Mouse (Mus musculus) heart, postnatal 0 days (tissue): ENCODE data around the gene Vac14. TPM values are rescaled to one million over a fixed set of nuclear protein-coding genes. Genes with fewer than 3 reads are reported as not detected.

Experiments used
- ATAC-seq: fragments of 200-750 bp; cut with Nextera tagmentation; 2 replicates; pipeline ENCODE4 v1.8.0; 2017; ENCODE audit warnings: low read depth, moderate number of reproducible peaks, moderate library complexity; ENCODE audit not compliant: insufficient read depth
- DNase-seq: peaks from one replicate; pipeline ENCODE4 v3.0.0-alpha.2; 2016; ENCODE audit warnings: low spot score
- H3K27ac ChIP-seq: fragments of 300-500 bp; sonication (generic); 2 replicates; pipeline ENCODE4 v1.5.1; 2014; ENCODE audit warnings: low read depth, mild to moderate bottlenecking
- H3K27me3 ChIP-seq: fragments of 300-500 bp; sonication (generic); 2 replicates; pipeline ENCODE4 v1.6.1; 2014; ENCODE audit warnings: low read length, mixed read lengths; ENCODE audit not compliant: control insufficient read depth, insufficient read depth
- H3K36me3 ChIP-seq: fragments of 300-500 bp; sonication (generic); replicated peaks from 2 replicates; pipeline ENCODE4 v1.6.1; 2014; ENCODE audit warnings: low read length, mixed read lengths; ENCODE audit not compliant: control insufficient read depth, insufficient read depth
- H3K4me1 ChIP-seq: fragments of 300-500 bp; sonication (generic); 2 replicates; pipeline ENCODE4 v1.6.1; 2014; ENCODE audit warnings: antibody characterized with exemption; ENCODE audit not compliant: control insufficient read depth, insufficient read depth
- H3K4me2 ChIP-seq: fragments of 300-500 bp; sonication (generic); 2 replicates; pipeline ENCODE4 v1.6.1; 2014; ENCODE audit warnings: low read depth, mild to moderate bottlenecking, low read length, moderate library complexity
- H3K4me3 ChIP-seq: fragments of 300-500 bp; sonication (generic); 2 replicates; pipeline ENCODE4 v1.5.1; 2014; ENCODE audit warnings: low read depth, low read length
- H3K9ac ChIP-seq: fragments of 300-500 bp; sonication (generic); replicated peaks from 2 replicates; pipeline ENCODE4 v1.6.1; 2014; ENCODE audit warnings: low read depth, low read length, mixed read lengths
- H3K9me3 ChIP-seq: fragments of 300-500 bp; sonication (generic); replicated peaks from 2 replicates; pipeline ENCODE4 v1.6.1; 2016; ENCODE audit warnings: low read length; ENCODE audit not compliant: control insufficient read depth
- CTCF ChIP-seq: IDR thresholded peaks from 2 replicates; pipeline ENCODE4 v1.5.1; 2016; ENCODE audit warnings: antibody characterized with exemption, control low read depth, low read depth
- EP300 ChIP-seq: IDR thresholded peaks from 2 replicates; pipeline ENCODE4 v1.6.1; 2016; ENCODE audit warnings: antibody characterized with exemption, low read depth
- WGBS: fragments of 180-500 bp; shearing (Covaris S2); extraction: QIAGEN DNeasy Blood & Tissue Kit; methylation state at CpG from one replicate; pipeline ENCODE4 v1.1.7; 2014; 5-methylcytosine and 5-hydroxymethylcytosine counted together
- polyA plus RNA-seq: library from polyadenylated mRNA; unstranded; fragments of >200 nt; fragmentation: Nextera tagmentation; extraction: Ambion mirVana; gene quantifications from 2 replicates; pipeline ENCODE4 v1.2.1, GENCODE M21; 2015
- total RNA-seq: library from RNA; depleted of rRNA; stranded (reverse); fragments of >200 nt; gene quantifications from 2 replicates; pipeline ENCODE4 v1.2.3, GENCODE M21; 2014; ENCODE audit warnings: low replicate concordance

The Vac14 gene
- total and polyA plus RNA-seq, 2 experiments from 2014 or later, result 10.3 to 13.6 TPM

DNA sequence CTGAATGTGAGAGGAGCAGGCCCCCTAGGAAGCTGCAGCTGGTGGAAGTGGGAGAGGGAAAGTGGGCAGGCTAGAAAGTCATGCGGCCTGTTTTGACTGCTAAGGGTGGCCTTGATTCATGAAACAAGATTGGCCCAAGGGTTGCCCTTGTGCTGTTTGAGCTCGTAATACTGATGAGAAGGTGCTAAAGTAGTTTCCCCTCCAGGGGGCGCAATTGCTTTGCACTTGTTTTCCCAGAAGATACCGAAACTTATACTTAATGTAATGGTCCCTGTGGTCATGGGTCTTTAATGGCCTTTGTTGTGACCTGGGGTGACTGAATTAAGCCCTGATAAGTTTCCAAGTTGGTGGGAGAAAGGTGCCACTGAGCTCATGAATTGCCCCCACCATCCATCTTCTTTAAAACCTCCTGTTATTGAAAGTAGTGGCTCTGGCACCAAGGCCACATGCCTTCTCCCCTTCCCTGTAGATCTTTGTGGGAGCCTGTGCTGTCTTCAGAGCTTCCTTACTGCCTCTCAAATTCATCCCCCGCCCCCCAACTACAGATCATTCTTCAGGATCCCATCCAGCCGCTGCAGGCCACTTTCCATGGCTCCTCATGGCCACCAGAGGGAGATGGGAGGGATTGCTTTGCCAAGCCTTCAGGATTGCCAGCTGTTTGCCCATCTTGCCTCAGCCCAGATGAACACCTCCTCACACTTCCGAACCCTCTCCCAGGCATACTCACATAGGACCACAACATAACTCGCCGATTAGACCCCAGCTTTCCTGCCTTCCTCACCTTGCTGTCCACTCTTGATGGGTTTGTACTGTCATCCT, 11.1 kb downstream of the Vac14 start:
- no peak overlapping the region for H3K4me2 ChIP-seq
- ATAC-seq (peak; percentile 34), DNase-seq (peak; percentile 41)
- TF ChIP-seq CTCF (peak; percentile 62), EP300 (no peak)
- no peaks in the 10 kb centered on the region for H3K27me3 ChIP-seq
- peaks cover 4% of the 10 kb centered on the region; the same call in 1 of the 2 replicates for H3K4me1 ChIP-seq
- no peak overlapping the region for H3K9ac ChIP-seq
- H3K36me3 ChIP-seq, result peaks cover 22% of the 10 kb centered on the region
- H3K27ac ChIP-seq, result no peak overlapping the region
- H3K9me3 ChIP-seq, result no peaks in the 10 kb centered on the region
- H3K4me3 ChIP-seq, result no peak overlapping the region
- WGBS, result 71% methylated on average over 9 of the region's 9 CpGs

DNA sequence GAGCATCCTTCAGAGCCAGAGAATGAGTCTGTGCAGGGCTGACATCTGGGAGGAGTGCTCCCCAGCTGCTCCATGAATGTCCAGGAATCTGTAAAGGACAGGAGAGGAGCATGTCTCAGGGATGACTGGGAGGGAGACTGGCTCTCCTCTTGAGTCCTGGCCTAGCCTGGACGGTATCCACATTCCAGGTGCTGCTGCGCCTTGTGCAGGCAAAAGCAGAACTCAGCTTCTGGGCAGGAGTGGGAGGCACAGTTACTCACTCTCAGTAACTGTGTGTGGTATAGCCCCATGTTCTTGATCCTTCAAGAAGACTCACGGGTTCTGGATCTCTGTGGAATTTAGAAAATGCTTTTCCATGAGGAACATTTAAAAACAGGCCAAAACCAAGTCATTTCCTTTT, 11.7 kb downstream of the Vac14 start:
- peaks cover 4% of the 10 kb centered on the region; the same call in 1 of the 2 replicates for H3K4me1 ChIP-seq
- no peak overlapping the region for H3K4me3 ChIP-seq
- H3K9me3 ChIP-seq, result no peaks in the 10 kb centered on the region
- 80% methylated on average over 3 of the region's 3 CpGs for WGBS
- H3K27ac ChIP-seq, result no peak overlapping the region
- no peak overlapping the region for H3K4me2 ChIP-seq
- H3K36me3 ChIP-seq, result peaks cover 28% of the 10 kb centered on the region
- no peaks in the 10 kb centered on the region for H3K27me3 ChIP-seq
- no peak overlapping the region for H3K9ac ChIP-seq
- ATAC-seq (no peak), DNase-seq (no peak)
- TF ChIP-seq CTCF (no peak), EP300 (no peak)

DNA sequence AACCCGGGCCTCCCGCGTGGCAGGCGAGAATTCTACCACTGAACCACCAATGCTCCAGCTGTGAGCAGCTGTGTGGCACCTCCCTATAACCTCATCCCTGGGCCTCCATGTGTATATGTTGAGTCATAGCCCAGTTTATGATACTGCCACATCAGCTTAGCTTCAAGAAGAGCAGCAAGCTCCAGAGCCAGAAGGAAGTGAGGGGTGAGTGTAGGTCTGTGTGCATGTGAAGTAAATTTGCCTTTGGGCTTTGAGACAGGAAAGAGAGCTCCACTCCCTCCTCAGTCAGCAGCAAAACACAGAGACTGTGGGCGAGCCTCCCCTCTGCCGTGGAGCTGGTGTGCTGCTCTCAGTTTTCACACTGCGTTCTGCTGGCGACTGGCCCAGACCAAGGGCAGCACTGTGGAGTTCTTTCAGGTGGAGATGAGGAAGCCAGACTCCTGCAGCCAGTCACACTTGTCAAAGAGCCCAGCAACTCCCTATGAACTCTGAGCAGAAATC, 12.2 kb downstream of the Vac14 start:
- Histone ChIP-seq H3K4me2 (no peak overlapping the region), H3K4me3 (no peak overlapping the region), H3K9me3 (no peaks in the 10 kb centered on the region), H3K36me3 (peaks cover 34% of the 10 kb centered on the region), H3K4me1 (peaks cover 4% of the 10 kb centered on the region; the same call in 1 of the 2 replicates), H3K9ac (no peak overlapping the region), H3K27me3 (no peaks in the 10 kb centered on the region), H3K27ac (peak overlapping the region; percentile 27; the same call in 1 of the 2 replicates)
- ATAC-seq (peak; percentile 52), DNase-seq (peak; percentile 22)
- TF ChIP-seq CTCF, result no peak
- TF ChIP-seq EP300, result no peak
- 53% methylated on average over 8 of the region's 8 CpGs for WGBS

DNA sequence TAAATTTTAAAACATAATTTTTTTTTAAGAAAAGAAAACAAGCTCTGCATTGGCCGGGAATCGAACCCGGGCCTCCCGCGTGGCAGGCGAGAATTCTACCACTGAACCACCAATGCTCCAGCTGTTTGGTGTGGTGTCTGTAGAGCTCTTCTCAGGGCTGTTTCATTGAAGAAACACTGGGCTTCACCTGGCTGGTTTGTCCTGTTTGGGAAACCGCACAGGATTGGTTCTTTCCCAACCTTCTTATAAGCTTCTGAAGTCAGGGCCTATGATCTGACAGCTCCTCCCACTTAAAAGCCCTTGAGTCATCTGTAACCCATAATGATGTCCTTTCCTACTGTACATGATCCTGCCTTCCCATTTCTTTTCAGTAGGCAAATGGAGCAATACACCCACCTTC, 12.8 kb downstream of the Vac14 start:
- no peak overlapping the region for H3K27ac ChIP-seq
- H3K36me3 ChIP-seq, result peaks cover 40% of the 10 kb centered on the region
- ATAC-seq, result no peak
- WGBS, result 85% methylated on average over 7 of the region's 7 CpGs
- H3K27me3 ChIP-seq, result no peaks in the 10 kb centered on the region
- H3K9ac ChIP-seq, result no peak overlapping the region
- no peak overlapping the region for H3K4me3 ChIP-seq
- no peak for DNase-seq
- H3K9me3 ChIP-seq, result no peaks in the 10 kb centered on the region
- peaks cover 4% of the 10 kb centered on the region; the same call in 1 of the 2 replicates for H3K4me1 ChIP-seq
- TF ChIP-seq EP300 (no peak), CTCF (no peak)
- no peak overlapping the region for H3K4me2 ChIP-seq

DNA sequence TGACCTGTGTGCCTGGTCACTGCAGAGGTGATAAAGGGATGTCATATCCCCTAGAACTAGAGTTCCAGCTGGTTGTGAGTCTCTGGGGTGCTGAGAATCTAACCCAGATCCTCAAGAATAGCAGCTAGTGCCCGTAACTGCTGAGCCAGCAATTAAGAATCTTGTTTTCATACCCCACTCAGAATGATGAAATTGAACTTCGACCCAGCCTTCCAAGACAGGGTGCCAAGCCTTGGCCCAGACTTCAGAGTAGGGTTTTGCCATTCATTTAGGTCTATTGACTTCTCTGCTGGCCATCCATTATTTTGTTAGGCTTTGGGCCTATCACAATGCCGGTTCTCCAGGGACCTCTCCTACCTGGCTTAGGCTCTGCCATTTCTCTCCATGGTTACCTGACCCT, 15.4 kb downstream of the Vac14 start:
- H3K4me1 ChIP-seq, result peaks cover 4% of the 10 kb centered on the region; the same call in 1 of the 2 replicates
- WGBS, result 92% methylated on average over 3 of the region's 3 CpGs
- no peaks in the 10 kb centered on the region for H3K9me3 ChIP-seq
- H3K27me3 ChIP-seq, result no peaks in the 10 kb centered on the region
- H3K4me2 ChIP-seq, result no peak overlapping the region
- peaks cover 60% of the 10 kb centered on the region for H3K36me3 ChIP-seq
- no peak for ATAC-seq
- H3K4me3 ChIP-seq, result no peak overlapping the region
- H3K27ac ChIP-seq, result no peak overlapping the region
- no peak for DNase-seq
- TF ChIP-seq CTCF, result no peak
- no peak for TF ChIP-seq EP300
- H3K9ac ChIP-seq, result no peak overlapping the region
